Mouse (Mus musculus): ENCODE measurements around the gene Nrarp.

Gene Nrarp

DNA sequence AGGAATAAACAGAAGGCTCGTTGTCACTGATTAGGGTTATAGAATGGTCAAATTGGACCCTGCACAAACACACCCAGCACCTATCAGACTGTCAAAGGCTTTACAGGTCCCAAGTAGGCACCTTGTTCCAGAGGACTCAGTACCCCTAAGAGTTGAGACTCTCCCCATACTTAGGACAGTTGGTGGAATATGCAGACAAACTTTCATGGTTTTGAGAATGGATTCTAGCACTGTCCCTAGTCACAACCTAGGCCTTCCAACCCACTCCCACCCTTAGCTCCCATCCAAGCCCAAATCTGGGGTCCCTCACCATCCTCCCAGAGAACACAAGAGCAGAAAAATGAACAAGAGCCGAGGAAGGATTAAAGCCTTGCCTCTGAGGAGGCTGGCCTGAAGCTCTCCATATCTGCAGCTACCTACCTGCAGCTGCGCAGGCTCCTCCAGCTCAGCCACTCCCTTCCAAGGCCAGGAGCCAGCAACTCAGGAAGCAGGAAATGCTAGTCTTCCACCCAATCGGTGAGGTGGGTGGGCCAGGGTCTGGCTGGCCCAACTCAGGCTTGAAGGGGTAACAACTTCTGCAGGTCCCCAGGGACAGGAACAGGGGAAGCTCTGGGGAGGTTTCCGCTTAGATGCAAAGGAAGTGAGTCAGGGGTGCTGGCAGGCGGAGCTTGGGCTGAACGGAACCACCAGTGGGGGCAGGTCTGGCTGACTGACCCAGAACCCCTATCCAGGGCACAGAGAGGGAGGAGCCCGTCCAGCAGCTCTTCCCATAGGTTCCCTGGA lies 15.8 kb downstream of the Nrarp start, which contains the start of gene Tor4a:
TSS of gene Tor4a (minus strand) at position 715 of the 783 bp plus-strand sequence.
- DNase-seq: no peak

DNA sequence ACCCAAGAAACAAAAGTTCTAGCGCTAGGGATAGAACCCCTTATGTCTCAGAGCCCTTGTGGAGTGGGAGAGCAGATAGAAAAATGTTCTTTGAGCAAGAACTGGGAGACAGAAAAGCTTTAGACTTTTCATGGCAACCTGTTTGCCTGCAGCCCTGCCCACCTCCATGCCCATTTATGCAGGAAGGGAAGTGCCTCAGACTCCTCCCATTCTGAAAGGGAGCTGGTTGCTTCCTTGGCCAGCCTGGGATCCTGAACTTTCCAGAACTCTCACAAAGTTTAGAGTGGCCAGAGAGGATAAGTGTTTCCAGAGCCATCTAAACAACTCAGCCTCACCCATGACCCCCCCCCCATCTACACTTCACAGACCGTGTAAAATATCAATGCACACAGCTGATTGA lies 16.6 kb downstream of the Nrarp start:
- DNase-seq: no peak

DNA sequence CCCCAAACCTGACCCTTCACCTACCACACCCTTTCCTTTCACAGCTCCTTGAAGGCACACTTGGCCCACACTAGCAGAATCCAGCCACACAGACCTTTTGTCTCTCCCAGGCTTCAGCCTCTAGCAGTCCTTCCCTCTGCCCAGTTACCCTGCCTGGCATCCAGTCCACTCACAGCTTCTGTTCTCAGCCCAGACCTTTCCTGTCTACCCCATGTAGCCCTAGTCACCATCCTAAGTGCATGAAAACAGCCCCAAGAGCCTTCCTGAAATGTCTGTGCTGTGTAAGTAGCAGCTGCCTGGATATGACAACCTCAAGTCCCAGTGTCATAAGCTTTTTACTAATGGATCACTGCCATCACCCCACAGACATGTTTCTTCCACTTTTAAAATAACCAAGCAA lies 17.4 kb downstream of the Nrarp start:
- no peak for DNase-seq

DNA sequence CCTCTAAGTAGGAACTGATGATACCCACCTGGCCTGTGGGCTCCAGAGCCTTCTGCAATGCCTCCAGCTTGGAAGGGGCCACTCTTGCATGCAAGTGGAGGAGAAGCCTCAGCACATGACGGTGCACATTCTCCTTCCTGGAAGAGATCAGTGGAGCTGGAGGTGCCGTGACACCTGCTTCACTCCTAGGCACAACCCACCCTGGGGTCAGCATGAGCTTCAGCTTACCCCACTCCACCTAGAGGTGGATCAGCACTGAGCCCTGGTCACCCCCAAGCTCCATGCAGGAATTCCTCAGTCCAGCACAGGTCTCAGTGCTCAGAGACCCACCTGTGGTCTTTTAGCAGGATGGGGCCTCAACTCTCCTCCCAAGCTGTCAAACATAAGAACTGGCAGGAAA lies 20.1 kb downstream of the Nrarp start:
- no peak for DNase-seq

DNA sequence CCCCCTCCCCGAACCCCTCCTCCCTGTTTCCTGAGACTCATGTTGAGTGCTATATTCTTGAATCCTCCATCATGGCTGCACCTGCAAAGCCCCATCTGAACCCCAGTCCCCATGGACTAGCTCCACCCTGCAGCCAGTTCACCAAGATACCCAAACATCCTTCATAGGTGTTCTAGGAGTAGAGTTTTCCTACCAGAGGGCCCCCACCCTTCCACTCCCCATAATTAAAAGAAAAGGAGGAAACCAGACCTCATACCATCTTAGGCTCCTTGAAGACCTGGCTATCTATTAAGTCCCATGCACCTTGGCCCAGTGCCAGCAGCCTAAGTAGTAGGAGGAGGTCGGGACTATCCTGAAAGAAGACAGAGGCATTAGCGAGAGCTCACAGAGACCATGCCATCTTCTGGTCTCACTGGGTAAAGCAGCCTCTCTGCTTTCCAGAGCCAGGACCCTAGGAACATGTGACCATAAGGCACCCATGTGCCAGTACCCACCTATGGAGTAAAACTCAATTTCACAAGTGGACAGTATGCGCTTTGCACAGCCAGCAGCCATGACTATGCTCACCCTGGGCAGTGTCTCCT lies 23.2 kb downstream of the Nrarp start:
- no peak for DNase-seq

DNA sequence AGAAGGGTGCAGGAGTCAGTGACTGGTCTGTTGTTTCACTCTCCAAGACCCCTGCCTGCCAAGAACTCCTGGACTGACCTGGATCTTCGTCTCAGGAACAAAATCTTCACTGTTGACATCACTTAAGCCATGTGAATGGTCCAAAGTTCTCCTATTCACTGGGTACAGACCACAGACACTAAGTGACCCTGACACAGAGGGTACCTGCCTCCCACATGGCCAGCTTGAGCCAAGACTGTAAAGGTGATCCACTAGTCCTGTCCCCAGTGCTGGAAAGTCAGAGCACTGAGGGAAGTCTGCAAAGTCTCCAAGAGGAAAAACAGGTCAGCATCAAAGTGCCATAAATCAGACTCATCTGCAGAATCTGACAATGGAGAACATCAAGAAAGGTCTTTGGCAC lies 27.0 kb downstream of the Nrarp start:
- DNase-seq: no peak

DNA sequence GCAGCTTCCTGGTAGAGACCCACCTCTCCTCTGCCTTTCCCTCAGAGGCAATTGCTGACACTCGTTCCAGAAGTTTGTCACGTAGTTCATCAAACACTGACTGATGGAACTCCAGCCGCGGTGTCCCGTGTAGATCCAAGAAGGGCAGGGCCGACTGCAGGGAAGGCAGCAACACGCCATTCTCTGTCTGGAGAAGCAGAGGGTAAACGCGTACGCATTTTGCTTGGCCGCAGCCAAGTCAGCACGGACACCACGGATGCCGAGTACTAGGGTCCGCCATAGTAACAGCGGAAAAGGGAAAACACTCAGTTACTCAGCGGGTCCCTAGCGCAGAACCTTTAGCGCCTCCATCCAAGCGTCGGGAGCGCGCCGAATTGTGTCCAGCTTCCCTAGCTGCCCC lies 30.1 kb downstream of the Nrarp start:
- DNase-seq: no peak

DNA sequence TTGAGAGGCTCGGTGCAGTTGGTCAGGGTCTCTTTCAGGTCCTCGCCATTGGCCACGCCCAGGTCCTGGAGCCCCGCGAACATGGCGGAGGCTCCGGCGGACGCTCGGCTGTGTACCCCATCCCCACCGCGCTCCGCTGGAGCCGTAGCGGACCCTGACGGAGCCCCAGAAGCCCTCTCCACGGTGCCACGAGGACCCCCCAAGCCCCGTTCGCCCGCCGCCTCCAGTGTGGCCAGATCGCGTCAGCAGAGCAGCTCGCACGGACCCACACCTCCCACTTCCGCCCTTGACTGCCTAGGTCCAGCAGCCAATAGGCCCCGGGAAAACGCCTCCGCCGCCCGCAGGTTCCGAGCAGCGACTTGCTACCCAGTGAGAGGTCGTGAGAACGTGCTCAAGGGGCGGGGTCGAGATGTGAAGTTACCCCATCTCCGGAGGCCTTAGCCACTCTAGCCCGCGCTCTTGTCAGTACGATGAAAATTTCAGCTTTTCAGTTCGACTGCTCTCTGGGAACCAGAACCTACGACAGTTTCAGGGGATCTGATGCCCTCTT lies 30.6 kb downstream of the Nrarp start, which contains the start of gene Nelfb:
TSS of gene Nelfb (minus strand) at position 369 of the 550 bp plus-strand sequence.
- DNase-seq: peak; percentile 87

DNA sequence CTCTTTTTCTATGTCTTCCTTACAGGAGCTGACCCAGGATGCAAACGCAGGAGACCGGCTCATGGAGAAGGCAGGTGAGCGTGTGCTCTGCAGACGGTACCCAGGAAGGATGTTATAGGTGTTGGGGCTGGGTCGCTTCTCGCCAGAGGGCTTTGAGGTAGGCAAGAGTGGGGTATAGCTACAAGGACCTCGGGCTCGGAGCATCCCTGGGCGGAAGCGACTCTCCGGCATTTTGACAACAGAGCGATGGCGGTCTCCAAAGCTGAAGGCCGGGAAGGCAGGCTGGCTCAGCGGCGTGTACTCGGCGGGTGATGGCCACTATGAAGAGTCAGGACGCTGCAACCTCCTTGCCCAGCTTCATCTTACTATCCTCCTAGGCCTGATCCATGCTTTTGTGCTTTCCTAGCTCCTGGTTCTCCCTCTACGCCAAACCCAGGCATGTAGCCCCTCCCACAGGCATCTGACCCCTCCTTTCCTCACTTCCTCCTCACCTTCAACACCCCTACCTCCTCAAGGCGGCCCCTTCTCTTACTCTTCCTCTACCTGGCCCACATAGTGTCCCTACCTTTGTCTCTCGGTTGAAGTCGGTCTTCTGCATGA lies 32.8 kb downstream of the Nrarp start:
- DNase-seq: no peak

DNA sequence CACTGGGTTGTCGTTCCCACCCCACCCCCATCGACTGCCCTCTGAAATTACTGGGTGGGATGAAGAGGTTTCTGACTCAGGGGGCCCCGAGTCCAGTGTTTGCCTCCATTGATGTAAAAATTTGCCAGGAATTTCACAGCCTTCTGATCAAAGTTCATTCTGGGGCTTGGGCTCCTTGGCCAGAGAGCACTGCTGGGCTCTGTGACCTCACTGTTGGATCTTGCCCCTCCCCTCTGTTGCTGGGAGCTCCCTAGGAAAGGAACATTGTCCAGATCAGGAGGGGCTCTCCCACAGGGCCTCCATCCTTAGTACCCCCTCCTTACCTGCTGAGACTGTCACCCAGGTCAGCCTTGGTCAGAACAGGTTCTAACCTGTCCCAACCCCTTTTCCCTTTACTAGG lies 33.9 kb downstream of the Nrarp start, which contains the start of gene Stpg3:
TSS of gene Stpg3 (minus strand) at position 194 of the 400 bp plus-strand sequence.
- no peak for DNase-seq

DNA sequence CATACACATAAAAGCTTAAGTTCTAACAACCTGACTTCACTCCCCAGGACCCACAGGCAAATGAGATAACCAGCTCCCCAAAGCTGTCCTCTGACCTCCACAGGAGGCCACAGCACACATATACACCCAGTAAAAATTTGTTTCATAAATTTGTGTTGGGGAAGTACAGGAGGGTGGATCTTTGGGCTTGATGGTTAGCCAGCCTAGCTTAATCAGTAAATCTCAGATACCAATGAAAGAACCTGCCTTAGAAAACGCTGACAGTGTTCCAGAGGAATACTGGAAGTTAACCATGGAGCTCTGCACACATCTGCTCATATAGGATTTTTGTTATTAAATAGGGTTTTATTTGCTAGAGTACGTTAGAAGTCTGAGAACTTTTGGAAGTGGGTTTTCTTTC lies 37.1 kb downstream of the Nrarp start:
- DNase-seq: no peak

DNA sequence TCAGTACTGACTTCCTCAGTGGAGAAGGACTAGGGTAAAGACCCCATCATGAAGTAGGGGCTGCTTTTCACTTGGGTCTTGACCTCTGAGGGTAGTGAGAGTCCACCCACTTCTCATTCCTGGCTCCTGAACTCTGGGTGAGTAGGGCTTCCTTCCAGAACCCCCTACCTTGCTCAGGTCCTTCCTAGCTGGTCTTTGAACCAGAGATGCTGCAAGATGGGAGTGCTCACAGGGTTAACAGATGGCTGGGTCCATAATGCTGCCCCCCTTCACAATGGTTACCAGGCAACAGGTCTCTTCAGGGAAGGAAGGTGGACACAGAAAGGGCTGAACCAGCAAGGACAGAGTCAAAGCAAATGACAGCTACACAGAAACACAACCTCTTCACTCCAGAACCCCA lies 37.9 kb downstream of the Nrarp start, which contains the start of gene Fam166a:
TSS of gene Fam166a (plus strand) at position 301 of the 400 bp plus-strand sequence.
- no peak for DNase-seq

DNA sequence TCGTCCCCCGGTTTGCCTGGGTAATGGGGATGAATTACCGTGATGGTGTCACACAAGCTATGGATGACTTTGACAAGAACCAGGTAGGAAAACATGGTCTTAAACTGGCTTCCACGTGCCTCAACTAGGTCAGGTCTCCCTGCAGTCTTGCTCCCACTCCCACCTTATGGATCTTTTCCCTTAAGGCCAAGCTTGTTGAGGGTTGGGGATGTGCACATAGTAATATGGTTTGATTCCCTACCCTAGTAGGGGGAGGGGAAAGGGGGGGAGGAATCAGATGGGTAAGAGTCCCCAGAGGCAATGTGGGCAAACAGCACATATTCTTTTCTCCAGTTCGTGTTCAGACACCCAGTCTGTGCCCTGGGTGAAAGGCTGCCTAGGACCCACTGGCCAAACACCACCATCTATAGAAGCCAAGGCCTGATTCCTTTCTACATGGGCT lies 40.8 kb downstream of the Nrarp start:
- no peak for DNase-seq

DNA sequence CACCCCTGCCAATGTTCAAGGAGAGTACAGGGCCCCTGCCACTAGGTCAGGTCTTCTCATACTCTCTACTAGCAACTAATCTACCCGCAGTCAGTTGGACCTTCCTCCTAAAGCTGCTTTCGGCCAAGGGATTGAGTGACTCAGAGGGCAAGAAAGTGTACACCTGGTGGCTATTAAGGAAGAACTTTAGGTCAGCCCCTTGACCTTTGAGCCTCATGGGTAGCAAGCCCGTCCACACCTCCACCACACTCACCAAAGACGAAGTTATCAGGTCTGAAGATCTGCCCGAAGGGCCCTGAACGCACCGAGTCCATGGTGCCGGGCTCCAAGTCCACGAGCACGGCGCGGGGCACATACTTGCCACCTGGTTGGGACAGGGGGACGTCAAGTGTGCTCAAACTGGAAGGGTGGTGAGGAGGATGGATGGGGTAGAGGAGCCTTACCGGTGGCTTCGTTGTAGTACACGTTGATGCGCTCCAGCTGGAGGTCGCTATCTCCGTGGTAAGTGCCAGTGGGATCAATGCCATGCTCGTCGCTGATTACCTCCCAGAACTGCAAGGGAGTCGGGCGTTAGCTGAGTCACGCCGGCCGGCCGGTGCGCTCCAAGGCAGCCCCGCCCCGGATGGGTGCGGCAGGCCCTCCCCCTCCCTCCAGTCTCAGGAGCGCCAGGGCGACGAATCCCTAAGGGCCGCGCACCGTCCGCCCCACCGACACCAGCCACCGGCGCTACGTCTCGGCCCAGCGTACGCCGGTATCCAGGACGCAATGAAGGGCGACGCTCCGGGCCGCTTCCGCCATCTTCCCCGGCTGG lies 43.3 kb downstream of the Nrarp start:
- no peak for DNase-seq

DNA sequence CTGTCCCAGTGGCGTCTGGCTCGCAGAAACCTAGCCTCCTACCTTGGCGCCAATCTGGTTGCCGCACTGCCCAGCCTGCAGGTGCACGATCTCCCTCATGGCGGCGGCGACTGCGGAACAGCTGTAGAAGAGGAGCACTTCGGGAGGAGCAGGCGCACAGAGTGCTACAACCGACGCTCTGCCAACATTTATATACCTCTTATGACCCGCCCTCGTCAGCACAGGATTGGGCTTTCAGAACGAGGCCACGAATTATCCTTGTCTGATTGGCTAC lies 43.9 kb downstream of the Nrarp start, which contains the start of gene Tubb4b:
TSS of gene Tubb4b (minus strand) at position 211 of the 274 bp plus-strand sequence.
- DNase-seq: no peak

DNA sequence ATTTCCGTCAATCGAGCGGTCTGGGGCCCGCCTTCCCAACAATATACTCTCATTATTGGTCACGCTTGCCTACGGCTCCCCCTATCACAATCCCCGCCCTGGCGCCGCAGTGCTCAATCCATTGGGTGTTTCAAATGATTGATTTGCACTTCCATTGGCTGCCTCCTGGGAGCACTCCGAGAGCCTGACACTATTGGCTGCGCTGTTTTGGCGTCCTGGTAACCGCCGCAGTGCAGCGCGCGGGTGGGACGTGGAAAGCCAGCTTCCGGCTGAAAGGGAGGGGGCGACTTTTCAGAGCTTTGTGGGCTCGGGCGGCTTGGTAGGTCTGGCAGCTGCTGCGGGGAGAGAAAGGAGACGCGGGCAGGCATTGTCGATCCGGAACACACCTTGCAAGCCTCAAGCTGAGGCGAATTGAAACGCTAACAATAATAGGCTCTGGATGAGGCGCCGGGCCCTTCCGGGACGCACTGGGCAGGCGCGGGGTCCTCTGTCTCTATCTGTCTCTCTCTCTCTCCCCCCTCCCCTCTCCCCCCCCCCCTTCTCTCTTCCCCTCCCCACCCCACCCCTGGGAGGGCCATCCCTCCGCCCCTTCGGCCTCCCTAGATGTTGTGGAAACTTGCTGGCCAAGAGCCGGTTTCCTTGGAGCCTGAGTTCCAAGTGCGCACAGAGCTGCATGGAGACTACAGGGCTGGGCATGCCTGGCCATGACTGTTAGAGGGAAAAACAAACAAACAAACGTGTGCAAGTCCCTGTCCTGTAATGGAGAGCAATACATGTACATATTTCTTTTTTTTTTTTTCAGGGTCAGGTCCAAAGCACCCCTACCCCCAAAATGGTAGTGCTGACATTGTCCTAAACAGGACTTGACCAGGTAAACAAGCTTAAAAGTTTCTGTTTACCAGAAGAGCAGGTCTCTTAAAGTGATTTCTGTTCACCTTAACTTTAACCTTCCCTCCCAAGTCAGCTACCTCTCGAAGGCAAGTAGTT lies 44.5 kb downstream of the Nrarp start:
- DNase-seq: peak; percentile 99

DNA sequence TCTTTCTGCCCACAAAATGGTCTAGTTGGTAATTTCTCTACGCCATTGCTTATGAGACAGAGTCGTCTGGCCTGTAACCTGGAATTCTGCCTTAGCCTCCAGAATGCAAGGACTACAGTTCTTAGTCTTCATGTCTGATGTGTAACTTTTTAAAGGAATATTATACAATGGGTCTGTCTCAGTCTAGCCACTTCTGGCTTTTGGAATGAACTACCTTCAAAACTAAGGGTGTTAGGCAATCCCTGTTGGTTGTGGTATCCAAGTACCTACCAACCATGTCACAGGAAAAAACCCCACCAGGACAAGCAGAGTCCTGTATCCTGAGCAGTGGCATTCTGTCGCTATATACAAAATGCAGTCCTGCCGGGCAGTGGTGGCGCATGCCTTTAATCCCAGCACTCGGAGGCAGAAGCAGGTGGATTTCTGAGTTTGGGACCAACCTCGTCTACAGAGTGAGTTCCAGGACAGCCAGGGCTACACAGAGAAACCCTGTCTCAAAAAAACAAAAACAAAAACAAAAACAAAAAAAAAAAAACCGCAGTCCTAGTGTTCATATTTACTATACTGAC lies 45.3 kb downstream of the Nrarp start:
- DNase-seq: no peak

DNA sequence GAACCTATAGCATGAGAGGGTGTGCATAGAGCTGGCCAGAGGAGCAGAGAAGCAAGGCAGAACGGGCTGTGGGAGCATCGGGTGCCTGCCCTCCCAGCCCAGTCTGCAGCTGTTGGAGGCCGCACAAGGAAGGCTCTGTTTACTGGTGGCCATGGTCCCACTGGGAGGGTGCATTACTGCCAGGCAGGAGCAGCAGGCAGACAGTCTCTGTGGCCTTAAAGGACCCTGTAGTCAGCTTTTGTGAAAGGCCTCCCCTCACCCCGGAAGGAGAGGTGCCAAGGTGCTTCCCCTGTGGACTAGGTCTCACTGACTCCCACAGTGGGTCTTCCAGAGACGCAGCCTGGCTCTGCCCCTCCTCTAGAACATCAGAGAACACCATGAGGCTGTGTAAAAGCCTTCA lies 46.3 kb downstream of the Nrarp start:
- no peak for DNase-seq

DNA sequence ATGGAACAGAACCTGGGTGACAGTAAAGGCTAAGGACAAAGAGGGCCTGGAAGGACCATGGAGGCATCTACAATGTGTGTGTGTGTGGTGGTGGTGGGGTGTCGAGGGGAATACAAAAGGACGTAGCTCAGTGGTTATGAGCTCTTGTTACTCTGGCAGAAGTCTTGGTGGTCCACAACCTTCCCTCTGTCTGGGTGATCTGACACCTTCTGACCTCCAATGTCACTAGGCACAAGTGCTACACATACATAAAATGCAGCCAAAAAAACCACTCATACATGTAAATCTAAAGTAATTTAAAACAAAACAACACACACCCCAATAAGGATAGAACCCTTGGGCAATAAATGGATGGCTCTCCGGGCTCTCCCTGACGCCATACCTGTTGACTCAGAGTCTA lies 46.8 kb downstream of the Nrarp start:
- DNase-seq: no peak

DNA sequence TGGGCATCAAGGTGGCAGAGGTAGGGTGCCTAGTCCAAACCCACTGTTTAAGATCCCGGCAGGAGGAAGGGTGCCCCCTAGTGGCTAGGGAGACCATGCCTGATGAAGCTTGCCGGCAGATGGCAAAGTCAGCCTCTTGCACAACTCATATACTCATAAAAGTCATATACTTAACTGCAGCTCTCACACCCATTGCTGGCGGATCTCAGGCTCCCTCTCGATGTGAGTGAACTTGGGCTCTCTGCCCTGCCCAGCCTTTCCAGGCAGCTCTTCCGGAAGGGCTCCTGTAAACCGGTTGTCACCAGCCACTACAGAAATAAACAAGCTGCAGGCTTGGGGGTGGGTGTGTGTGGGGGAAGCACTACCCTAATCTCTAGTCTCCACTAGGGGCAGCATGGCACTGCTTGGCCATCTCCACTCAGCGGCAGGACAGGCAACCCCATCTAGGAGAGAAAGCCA lies 47.9 kb downstream of the Nrarp start:
- peak; percentile 86 for DNase-seq

DNA sequence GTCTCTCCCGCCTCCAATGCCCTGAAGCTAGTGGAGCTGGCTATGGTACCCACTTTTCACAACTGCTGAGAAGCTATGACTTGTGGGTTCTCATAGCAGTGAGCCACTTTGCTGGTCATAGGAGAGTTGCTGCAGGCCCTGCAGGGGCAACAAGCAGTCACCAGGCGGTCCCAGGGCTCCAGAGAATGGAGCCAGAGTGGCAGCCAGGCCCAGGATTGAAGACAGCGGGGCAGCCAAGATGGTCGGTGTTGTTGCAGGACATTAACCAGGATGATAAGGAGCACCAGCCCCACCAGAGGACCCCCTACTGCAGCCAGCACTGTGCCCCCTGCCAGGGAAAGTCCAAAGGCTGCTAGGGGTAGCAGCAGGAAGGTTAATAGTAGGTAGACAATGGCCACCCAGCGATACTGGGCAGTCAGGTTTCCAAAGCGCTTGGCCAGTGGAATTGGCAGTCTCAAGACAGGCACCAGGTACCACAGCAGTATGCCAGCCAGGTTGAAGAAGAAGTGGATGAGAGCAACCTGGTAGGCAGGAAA lies 48.5 kb downstream of the Nrarp start:
- DNase-seq: no peak

All from cerebellum, adult 8-10 months (tissue).